Mouse (Mus musculus) right cerebral cortex, postnatal 4 days (tissue): Measurements from ENCODE around the gene Nectin2.
A peak's percentile ranks its signal among the peaks of the same experiment; 100 is the strongest.

Experiments
- DNase-seq: peaks from one replicate; pipeline ENCODE4 v3.0.0-alpha.2; 2022

Nectin2 gene

GRCm38 (mm10) chr7:19768251-19768650 lies 18.0 kb upstream of the Nectin2 start:
- DNase-seq = no peak

DNA sequence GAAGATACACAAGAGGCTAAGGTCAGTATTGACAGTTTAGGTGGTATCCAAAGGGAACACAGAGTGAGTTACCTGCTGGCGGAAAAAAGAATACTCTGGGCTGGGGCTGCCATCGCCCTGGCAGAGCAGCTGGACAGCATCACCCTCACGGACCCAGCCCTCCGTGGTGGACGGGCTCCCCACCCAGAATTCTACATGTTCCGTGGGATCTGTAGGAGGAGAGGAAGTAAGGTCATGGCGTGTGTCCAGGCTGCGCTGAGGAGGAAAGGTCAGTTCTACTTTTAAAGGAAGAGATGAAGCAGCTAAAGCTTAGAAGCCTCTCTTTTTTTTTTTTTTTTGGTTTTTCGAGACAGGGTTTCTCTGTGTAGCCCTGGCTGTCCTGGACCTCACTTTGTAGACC lies 14.3 kb upstream of the Nectin2 start:
- no peak for DNase-seq

DNA sequence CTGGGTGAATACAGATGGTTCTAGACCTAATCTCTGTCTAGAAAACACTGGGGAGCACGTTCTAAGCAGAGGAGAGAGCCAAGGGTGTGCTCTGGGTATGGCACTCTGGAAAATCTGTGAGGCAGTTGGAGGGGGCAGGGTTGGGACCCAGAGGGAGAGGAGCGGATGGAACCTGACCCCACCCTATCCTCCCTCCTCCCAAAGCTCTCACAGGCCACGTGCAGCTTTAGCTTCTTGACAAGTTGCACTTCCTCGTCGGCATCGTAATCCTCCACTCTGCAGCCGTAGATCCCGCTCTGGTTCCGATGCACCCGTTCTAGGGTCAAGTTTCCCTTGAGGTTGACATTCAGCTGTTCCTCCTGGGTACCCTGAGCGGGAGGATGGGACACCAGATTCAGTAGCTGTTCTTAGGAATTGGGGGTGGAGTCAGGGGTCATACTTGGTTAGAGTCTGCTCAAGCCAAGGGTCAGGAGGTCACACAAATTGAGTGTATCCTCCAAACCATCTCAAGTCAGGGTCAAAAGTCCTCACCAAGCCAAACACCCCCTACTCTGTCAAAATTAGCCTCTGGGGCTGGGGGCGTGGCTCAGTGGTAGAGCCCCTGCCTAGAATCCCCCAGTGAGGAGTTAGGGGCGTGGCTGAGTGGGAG lies 13.7 kb upstream of the Nectin2 start:
- DNase-seq = no peak

- no peak for DNase-seq
Measured at GRCm38 (mm10) chr7:19762283-19762682, 12.0 kb upstream of the Nectin2 start.

DNA sequence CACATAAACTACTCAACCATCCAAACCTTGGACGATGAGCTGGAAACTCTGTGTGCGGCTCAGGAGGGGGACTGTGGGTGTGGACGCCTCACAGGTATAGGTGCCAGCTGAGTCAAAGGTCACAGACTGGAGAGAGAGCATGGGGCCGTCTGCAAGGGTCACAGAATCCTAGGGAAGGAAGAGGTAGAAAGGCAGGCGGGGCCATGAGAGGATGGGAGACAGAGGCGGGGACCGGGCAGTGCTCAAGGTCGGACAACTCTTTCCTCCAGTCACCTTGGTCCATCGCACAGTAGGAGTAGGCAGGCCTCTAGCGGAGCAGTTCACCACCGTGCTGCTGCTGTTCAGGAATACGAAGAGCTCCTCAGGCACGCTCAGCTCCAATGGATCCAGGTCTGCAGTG lies 9.7 kb upstream of the Nectin2 start:
- DNase-seq = no peak

- no peak for DNase-seq
Measured at GRCm38 (mm10) chr7:19758623-19759022, 8.3 kb upstream of the Nectin2 start.

DNA sequence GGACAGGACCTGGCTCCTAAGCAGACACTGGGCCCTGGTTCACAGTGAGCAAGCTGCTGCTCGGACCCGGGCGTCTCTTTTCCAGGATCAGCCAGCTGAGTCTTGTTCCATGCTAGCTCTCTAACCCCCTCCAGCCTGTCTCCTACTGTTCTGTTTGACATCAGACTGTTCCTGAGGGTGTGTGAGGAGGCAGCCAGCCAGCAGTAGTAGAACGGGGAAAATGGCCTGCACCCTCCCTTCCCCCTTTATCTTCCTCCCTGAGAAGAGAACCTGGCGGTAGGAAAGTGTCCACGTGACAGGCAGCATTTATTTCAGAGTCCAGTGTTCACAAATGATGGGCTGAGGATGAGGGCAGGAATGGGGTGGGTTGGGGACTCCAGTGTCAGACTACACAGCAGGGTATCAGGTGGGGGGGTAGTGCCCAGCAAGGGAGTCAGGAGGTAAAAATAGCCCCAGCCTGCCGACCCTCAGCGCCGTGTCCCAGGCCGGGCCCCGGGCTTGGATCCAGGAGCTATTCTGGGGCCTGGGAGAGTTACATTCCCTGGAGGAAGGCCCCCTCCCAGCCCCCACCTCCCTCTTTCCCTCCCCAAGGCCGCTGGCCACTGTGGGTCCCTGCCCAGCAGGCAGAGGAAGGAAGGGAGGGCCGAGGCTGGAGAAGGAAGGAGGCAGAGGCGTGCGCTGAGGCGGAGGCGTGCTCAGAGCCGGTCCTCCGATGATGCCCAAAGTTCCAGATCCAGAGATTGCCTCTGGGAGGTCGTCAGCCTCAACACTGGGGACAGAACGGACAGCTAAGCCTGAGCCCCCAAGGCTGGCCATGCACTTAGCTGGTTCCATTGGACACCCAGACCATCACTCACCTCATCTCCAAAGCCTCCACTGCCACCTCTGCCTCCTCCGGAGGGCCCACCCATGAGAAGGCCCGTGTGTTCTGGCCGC lies 5.8 kb upstream of the Nectin2 start:
- DNase-seq = no peak

DNA sequence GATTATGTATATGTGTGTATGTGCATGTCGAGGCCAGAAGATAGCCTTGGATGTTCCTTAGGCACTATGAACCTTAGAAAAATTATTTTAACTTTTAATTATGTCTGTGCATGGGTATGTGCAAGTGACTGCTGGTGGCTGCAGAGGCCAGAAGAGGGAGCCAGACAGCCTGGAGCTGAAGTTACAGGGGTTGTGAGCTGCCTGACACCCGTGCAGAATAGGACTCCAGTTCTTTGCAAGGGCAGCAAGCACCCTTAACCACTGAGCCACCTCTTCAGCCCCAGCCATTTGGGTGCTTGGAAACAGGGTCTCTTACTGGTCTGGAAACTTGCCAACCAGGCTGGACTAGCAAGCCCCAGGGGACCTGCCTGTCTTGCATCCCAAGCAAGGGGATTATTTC lies 4.7 kb upstream of the Nectin2 start:
- no peak for DNase-seq

GRCm38 (mm10) chr7:19754065-19754464 lies 3.8 kb upstream of the Nectin2 start:
- DNase-seq = no peak

- DNase-seq = no peak
Measured at GRCm38 (mm10) chr7:19753587-19753986, 3.3 kb upstream of the Nectin2 start.

GRCm38 (mm10) chr7:19752652-19753051 lies 2.4 kb upstream of the Nectin2 start:
- no peak for DNase-seq

DNA sequence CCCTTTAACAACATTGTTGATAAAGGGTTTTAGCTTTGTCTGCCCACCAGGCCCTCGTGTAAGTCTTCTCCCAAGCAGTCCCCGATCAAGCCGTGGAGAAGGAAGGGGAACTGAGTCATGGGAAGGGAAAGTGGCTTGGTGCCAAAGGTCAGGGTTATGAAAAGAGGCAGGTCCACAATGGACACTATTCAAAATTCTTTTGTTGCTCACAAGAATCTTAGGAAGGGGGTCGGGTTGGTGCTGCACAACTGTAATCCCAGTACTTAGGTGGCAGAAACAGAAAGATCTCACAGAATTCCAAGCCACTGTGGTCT lies 744 bp upstream of the Nectin2 start:
- no peak for DNase-seq

- DNase-seq = peak; percentile 99
Measured at GRCm38 (mm10) chr7:19749389-19750216, 680 bp downstream of the Nectin2 start.

GRCm38 (mm10) chr7:19748219-19749195 lies 1.8 kb downstream of the Nectin2 start:
- DNase-seq = peak; percentile 30

DNA sequence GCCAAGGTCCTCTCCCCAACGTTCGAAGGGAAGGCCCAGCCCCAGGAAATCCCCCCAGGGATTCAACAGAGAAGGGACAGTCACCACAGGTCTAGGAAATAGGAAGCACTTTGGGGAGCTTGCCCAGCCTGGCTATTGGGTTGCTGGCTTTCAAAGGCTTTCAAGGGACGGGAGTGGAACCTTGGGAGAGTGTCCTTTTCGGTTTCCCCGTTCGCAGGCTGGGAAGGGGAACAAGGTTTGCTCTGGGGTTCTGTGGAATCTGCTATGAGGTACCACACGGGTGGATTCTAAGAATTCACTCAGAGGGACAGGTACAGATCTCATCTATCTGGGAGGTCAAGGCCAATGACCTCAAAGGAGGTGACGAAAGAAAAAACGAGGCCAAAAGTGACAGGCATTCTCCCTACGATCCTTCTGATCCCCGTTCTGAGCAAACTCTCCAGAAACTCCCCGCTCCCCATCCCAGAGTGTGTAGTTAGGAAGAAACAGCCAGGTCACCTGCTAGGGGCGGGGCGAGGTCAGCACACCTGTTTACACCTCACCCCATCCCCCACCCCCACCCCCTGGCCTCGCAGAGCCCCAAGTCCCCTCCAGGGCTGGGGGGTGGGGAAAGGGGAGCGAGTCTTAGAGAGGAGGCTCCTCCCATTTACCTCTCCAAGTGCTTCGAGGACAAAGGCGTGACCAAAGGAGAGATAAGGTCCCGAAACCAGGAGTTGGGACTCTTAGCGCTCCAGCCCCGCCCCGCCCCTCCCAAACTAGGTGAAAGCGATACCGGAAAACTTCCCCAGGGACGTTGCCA lies 2.7 kb downstream of the Nectin2 start:
- DNase-seq = no peak

DNA sequence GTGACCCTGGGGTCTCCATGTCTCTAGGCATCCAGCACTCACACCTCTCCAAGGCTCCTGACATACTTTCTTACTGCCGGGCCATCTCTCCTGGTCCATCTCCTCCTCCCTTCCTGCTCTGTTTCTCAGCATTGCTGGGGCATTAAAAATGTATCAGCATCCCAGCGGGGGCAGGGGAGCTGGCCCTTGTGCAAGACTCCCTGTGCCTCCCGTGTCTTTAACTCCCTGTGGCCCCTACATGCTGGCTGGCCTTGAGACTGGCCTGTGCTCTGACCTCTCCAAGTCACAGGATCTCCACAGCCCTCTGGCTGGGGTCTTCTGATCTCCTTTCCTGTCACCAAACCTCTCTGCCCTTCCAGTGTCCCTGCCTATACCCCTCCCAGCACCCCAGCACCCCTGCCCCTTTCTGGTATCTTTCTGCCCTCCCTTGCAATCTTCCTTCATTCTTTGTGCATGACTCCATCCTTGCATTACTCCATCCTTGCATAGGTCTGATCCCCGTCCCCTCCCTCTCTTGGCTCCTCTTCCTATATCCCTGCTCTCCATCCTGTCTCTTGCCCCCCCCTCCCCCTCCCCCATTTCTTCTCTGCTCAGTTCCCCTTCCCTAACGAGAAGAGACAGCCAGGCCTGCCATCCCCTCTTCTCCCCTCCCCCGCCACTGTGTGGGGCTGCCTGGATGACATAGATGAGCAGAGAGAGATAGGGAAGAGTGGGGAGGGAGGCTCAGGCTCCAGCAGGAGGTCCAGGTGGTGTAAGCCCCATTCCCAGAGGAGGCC lies 3.7 kb downstream of the Nectin2 start:
- DNase-seq = no peak

- no peak for DNase-seq
Measured at GRCm38 (mm10) chr7:19745971-19746370, 4.3 kb downstream of the Nectin2 start.

DNA sequence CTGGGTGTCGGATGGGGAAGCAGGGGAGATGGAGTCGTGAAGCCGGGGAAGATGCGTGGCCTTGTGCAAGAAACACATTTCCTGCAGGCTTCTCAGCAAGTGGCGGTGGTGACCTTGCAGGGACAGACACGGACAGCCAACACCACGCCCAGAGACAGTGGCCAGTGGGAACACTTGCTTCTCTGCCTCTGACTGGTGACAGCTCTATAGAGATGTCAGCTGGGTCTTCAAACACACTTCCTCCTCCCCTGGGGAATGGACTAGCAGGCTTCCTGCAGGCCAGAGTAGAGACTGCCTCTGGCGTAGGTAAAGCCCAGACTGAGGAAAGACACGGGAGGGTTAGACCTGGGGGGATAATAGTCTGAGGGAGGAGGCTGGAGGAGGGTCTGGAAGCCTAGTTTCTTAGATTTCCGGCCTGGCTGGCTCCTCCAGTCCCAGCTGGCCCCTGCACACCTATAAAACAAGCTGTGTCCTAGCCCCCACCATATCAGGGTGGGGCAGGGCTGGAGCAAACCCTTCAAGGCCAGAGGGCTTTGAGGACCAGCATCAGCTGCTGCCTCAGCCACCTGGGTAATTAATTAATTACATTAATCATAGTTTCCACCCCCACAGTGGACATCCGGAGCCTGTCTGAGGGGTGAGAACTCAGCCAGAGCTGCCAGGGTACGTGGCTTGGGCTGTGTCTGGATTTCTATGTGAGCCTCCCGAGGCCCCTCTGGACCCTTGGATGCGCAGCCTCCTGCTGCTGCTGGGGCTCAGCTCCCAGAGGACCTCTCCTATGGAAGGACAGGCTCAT lies 5.5 kb downstream of the Nectin2 start:
- DNase-seq = no peak

DNA sequence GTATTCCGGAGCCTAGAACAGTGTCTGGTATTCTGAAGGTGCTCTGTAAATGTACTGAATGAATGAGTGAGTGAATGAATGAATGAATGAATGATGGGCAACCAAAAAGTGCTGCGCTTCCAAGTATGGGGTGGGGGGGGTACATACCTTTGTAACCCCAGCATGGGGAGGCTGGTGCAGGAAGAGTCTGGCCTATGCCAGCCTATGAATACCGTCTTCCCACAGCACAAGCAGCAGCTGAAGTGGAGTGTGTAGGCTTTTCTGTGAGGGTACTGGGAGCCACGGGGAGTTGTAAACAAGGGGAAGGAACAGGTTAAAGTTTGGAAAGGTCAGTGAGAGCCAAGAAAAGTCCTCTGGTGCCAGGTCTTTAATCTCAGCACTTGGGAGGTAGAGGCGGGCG lies 6.5 kb downstream of the Nectin2 start:
- DNase-seq = no peak

DNA sequence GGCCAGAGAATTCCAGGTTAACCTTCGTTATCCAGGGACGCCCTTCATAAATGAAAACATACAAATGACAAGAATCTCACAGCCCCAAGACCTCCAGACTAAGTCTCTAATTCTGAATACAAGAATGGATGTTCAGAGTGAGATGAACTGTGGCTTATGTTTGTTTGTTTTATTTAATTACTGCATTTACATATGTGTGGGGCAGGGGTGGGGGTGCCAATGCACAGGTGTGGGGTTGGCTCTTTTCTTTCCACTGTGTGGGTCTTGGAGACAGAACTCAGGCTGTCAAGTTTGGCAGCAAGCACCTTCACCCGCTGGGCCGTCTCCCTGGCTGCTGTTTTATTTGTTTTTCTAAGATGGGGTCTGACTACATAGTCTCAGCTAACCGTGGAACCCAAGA lies 7.8 kb downstream of the Nectin2 start:
- no peak for DNase-seq
